Mouse (Mus musculus): ENCODE results near the gene Zranb1. TPM values are rescaled to one million over a fixed set of nuclear protein-coding genes. Genes with fewer than 3 reads are reported as not detected.

Gene Zranb1
- total RNA-seq, 2 experiments from 2014 or later = 35.8 to 36.4 TPM

- no peak for DNase-seq
Measured at GRCm38 (mm10) chr7:132927201-132927600, 3.7 kb upstream of the Zranb1 start.

GRCm38 (mm10) chr7:132930055-132930454, 887 bp upstream of the Zranb1 start:
- DNase-seq = no peak

DNA sequence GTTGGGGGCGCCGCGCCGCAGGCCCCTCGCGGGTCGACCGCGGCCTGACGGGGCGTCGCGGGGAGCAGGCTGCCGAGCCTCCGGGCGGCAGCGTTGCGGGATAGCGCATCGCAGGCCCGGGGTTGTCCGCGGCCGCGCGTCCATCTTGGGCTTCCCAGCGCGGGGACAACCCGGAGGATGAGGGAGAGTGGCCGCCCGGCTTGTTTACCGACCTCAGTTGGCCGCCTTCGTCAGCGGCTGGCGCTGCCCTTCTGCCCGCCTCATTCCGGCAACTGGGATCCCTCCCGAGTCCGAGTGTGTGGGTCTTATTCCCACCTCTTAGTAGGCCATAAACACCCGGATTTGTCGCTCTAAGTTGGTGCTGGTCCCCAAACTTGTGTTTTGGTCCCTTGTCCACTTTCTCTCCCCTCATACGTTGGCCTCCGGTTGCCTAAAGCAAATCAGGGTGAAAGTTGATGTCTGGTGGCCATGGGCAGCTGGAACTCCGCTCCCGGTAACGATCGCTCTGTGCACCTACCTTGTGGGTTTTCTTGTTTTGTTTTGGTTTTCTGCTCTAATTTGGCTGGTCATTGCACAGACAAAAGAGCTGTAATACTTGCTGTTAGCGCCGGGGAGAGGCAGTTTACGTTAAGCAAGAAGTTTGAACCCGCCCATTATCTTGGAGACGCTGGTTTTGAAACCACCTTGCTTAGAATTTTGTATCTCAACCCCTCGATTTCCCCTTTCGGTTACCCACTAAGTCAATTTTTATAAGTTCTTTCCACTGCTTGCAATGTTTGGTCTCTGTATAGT, 814 bp downstream of the Zranb1 start:
- DNase-seq = peak; percentile 46 to 71

DNA sequence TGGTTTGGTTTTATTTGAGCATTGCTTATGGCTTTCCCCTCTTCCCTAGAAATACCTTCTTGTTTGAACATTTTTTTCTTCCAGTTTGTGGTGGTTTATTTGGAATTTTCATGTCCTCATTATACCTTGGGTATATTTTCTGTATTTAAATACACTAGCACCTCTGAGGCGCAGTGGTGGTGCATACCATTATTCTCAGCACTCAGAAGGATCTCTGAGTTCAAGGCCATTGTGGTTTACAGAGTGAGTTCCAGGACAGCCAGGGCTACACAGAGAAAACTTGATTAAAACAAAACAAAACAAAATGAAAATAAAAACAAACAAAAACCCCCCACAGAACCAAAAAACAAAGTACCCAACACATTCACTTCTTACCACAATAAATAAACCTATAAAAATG, 2.4 kb downstream of the Zranb1 start:
- no peak for DNase-seq

GRCm38 (mm10) chr7:132934743-132935142, 3.8 kb downstream of the Zranb1 start:
- DNase-seq = no peak

DNA sequence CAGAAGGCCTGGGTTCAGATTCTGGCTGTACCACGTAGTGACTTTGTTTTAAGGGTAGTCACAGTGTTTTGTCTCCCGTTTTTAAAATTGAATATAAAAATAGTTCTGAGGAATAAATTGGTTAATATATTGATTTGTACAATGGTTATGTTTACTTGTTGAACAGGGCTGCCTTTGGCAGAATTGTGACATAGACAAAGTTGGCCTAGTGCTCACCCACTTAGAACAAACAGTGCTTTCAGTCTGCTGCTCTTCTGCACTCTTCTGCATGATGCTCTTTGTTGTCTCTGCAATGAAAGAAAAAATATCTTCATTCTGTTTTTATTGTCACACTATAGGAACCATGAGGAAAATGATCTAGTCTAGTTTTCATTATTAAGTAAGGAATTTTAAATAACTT, 8.2 kb downstream of the Zranb1 start:
- DNase-seq = no peak

DNA sequence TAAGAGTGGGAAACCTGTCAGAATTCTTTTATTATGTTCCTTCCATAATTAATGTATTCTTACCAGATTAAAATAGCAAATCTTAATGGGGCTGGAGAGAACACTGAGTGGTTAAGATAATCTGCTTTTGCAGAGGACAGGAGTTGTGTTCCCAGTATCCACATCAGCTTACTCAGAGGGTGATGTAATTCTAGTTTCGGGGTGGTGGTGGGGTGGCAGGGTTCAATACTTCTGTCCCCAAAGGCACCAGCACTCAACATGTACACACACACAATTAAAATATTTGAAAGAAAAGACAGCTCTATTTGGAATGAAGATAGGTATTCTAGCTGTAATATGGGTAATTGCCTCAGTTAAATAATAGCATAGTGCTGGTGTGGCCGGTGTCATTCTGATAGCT, 9.6 kb downstream of the Zranb1 start:
- no peak for DNase-seq

- DNase-seq = no peak
Measured at GRCm38 (mm10) chr7:132949968-132950367, 19.0 kb downstream of the Zranb1 start.

DNA sequence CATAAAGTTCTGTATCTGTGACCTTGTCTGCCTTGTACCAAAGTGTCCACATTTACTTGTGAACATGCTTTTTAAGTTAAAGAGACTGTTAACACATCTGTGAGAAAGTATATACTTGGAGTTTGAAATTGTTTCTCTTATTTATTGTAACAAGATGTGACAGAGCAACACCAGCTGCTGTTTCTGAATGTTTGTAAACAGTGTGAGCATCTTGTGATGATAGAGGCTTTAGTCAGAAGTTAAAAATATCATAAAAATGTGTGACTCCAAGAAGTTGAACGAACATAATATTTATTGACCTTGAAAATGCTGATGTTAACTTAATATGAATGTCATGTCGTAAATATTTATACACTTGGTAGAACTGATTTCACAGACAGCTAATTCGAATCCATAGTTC, 19.7 kb downstream of the Zranb1 start:
- no peak for DNase-seq

GRCm38 (mm10) chr7:132964395-132964794, 33.5 kb downstream of the Zranb1 start:
- DNase-seq = no peak

DNA sequence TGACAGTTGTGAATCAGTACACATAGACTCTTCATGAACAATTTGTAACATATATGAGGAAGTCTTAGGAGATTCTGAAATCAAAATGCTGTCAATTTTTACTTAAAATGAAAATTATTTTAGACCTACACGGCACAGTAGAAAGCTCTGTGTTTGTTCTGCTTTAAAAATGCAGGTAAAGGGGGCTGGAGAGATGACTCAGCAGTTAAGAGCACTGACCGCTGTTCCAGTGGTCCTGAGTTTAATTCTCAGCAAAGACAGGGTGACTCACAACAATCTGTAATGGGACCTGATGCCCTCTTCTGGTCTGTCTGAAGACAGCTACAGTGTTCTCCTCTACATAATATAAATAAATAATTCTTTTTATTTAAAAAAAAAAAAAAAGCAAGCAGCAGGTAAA, 34.8 kb downstream of the Zranb1 start:
- no peak for DNase-seq

DNA sequence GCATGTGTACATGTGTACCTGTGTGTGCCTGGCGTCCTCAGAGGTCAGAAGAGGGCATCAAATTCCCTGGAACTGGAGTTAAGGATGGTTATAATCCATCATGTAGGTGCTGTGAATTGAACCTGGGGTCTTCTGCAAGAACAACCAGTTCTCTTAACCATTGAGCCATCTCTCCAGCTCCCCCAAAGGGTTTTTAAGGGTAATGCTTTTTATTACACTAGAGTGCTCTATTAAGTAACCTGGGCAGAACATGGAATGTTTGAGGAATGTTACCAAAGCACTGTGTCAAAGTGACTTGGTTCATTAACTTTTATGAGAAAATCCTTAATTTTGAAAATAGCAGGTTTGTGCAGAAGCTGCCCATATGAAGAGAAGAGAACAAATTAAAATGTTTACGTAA, 41.1 kb downstream of the Zranb1 start:
- no peak for DNase-seq

GRCm38 (mm10) chr7:132976079-132976478, 45.1 kb downstream of the Zranb1 start:
- DNase-seq = no peak

GRCm38 (mm10) chr7:132977981-132978380, 47.0 kb downstream of the Zranb1 start:
- no peak for DNase-seq

- no peak for DNase-seq
Measured at GRCm38 (mm10) chr7:132982639-132983038, 51.7 kb downstream of the Zranb1 start.

DNA sequence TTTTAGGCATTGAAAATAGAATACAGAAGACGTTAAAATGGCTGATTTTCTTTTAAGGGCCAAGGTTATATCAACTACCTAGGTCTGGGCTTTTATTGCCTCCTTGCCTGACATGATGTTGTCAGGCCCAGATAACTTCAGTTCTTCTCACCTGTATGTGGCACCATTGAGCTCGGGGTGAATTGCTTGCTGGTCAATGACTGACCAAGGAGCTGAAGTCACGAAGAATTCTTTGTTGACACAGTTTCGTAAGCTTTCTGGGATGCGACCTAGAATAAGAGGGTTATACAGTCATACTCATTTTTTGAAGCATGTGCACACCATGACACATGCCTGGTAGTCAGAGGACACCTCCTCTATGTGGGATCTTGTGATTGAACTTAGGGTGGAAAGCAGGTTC, 58.9 kb downstream of the Zranb1 start:
- DNase-seq = no peak

DNA sequence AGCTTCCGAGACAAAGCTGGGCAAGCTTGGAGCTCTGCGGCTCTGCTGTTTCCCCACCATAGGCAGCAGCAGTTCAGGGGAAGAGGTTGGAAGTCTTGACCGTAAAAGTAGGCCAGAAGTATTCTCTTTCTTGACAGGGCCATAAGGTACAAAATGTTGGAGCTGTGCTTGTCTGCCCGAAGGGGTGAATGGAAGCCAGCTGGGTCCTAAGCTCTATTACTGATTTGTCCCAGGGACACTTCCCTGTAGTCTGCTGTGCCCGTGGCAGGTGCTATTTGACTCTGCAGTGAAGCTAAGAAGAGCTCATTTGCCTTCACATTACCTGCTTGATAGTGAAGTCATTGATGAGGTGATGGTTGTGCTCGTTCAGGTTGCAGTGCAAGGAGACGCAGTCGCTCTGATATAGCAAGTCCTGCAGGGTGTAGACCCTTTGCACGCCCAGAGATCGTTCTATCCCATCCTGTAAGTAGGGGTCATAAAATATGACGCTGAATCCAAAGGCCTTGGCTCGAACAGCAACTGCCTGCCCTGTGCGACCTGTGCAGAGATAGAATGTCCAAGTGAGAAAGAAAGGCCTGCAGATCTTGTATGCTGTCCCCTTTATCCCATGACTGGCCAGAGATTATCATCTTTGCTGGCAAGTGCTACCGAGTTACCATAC, 60.4 kb downstream of the Zranb1 start:
- DNase-seq = no peak

DNA sequence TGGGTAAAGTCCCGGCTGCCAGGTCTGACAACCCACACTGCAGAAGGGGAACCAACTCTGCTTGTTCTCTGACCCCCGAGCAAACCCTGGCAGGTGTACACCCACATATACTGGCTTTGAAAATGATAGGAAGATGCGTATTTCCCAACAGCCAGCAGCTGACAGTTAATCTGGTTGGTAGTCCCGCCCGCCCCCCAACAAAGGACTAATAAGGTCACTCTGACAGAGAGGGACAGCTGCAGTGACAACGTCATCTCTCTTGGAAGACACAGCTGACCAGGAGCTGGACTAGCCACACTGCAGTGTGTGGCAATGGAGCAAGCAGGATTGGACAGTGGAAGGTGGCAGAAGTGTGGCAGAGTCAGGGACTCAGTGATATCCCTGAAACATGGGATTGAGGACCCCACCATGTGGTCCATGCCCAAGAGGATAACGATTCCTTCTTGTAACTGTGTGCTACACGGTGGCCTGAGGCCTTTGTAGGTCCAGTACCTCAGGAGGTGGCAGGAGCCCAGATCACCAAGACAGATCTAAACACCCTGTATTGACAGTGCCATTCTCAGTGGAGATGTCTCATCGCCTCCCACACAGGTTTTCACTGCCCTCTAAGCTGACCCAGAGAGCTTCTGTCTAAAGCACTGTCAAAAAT, 62.1 kb downstream of the Zranb1 start:
- DNase-seq = no peak

GRCm38 (mm10) chr7:132994120-132994519, 63.2 kb downstream of the Zranb1 start:
- no peak for DNase-seq

DNA sequence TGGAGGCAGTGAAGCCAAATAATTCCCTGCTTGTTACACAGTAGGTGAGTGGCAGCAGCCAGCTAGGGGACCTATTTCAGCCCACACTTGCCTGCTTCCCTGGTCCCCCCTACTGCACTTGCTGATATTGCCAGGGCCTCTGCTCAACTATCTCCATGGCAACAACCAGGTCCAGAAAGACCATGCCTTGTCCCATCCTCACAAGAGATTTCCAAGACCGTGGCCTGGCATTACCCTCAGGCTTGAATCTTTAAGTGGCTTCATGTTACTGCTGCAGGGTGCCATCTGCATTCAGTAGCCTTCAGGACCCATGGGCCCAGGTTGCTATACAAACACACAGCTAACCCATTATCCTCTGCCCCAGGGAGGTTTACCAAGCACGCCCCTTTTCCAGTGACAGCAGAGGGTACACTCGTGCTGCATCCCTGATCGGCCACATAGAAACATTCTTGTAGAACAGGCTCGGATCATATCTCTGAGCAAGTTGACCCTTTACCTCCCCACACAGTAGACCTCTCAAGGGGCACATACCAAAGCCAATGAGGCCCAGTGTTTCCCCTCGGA, 63.8 kb downstream of the Zranb1 start:
- DNase-seq = no peak

DNA sequence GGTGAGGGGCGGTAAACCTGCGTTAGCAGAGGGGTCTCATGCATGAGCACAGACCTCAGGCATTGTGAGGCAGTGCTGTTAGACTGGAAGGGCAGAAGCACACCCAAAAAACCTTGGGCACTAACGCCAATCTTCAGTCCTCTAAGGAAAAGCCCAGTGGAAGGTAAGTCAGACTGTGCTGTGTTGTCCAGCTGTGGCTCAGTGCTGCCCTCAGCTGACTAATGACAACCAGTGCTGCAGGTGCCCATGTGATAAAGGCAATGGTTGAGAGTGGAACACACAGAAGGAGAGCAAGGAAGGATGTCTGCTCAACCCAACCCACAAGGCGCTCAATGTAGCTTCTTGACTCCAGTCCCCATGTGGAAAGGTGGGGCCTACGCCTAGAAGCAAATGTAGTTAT, 65.4 kb downstream of the Zranb1 start:
- DNase-seq = no peak

DNA sequence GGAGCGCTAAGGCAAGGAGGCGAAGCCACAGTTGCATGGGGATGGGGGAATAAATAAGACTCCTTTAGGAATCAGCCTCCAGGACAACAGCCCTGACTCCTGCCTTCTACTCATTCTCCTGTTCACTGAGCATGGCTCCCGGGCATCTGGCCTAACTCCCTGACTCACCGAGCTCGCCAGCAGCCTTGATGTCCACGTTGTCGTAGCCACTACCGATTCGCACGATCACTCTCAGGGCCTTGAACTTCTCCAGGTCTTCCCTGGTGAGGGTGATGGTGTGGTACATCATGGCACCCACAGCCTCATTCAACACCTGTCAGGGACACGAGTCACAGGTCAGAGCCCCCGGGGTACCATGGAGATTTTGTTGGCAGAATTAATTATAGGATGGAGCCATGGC, 67.7 kb downstream of the Zranb1 start:
- no peak for DNase-seq

DNA sequence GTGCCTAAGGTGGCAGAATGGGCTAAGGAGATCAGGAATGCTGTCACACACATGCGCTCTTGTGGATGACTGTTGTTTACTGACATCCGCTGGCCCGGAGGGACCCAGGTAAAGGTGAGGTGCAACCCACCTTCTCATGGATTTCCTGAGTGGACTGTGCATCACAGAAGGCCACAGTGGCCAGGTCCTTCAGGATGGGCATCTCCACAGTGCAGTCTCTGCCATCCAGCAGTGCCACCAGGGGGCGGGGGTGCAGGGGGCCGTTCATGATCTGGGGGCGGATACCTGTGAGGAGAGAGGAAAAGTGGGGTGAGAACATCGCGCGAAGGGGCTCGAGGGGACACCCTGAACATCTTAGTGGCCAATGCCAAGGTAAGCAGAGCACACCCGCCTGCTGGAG, 68.1 kb downstream of the Zranb1 start:
- DNase-seq = no peak
